Mouse (Mus musculus) neutrophil, adult 5-6 weeks (primary cell): ENCODE measurements around the gene Nemp2. TPM values are rescaled to one million over a fixed set of nuclear protein-coding genes. Genes with fewer than 3 reads are reported as not detected.
"Not testable (repeated sequence)": the region's sequence is repeated elsewhere in the genome, so short reads cannot be mapped to it uniquely, and the experiment has no call there.

Experiments
- ATAC-seq: fragments of 151-379, 151-347 bp; 2 replicates; pipeline ENCODE4 v1.8.0; 2017; ENCODE audit warnings: mild to moderate bottlenecking, moderate TSS enrichment; ENCODE audit not compliant: insufficient number of reproducible peaks, poor library complexity, low FRiP score, severe bottlenecking; ENCODE audit errors: extremely low read depth
- total RNA-seq: library from RNA; stranded (forward); fragments of 200-1000 nt; gene quantifications from 2 replicates; pipeline ENCODE4 v1.2.3, GENCODE M21; 2017

Nemp2 gene
- total RNA-seq, 1 experiment from 2014 or later, result 56.1 TPM

- ATAC-seq, result no peak
Observed at GRCm38 (mm10) chr1:52650066-52650465, 19.6 kb downstream of the Nemp2 start.

GRCm38 (mm10) chr1:52652601-52653253 is 22.2 kb downstream of the Nemp2 start:
- ATAC-seq, result 0 out of 2 replicates have a peak, but pooled peaks have one; percentile 20

DNA sequence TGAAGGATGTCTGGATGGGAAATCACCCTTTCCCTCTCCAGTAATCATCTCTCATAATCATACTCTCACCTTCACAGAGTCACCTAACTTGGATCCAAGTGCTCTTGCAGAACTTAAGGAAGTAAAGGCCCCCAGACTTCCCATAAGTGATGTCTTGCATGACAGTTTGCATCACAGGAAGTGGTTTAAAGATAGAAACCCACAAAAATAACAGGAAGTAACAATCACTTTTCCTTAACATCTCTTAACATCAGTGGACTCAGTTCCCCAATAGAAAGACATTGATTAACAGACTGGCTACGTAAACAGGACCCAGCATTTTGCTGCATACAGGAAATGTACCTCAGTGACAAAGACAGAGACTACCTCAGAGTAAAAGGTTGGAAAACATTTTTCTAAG is 22.9 kb downstream of the Nemp2 start:
- ATAC-seq, result peak; percentile 72

- ATAC-seq, result peak; percentile 86
Observed at GRCm38 (mm10) chr1:52655153-52655552, 24.6 kb downstream of the Nemp2 start.

DNA sequence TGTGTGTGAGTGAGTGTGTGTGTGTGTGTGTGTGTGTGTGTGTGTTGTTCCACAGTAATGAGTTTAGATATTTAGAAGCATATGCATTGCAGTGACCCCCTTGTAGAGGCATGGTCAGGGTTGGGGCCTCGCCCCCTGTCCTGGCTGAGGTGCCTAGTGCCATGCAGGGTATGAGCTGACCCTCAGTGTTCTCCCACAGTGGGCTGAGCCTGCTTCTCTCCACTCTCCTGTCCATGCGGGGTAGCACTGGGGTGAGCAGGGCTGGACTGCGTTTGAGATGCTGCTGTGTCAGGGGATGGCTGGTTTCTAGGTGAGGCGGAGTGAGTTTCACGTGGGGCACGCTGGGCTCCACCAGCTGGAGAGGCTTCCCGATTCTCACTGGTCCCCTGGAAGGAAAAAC is 27.7 kb downstream of the Nemp2 start:
- no peak for ATAC-seq

DNA sequence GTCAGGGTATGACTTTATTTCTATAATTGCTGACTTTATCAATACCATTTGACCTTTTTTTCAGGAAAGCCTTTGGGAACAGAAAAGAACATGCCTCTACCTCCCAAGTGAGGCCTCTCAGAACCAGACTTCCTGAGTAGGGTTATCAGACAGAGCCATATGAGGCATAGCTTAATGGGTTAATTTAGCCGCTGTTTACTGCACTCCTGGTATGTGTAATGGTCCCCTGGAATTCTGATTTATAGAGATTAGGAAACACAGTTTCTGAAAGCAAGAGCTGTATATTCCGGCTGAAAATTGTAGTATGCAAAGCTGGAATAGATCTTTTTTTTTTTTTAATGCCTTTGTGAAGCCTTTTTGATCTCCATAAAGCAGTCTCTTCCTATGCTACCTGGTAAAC is 29.8 kb downstream of the Nemp2 start:
- no peak for ATAC-seq

DNA sequence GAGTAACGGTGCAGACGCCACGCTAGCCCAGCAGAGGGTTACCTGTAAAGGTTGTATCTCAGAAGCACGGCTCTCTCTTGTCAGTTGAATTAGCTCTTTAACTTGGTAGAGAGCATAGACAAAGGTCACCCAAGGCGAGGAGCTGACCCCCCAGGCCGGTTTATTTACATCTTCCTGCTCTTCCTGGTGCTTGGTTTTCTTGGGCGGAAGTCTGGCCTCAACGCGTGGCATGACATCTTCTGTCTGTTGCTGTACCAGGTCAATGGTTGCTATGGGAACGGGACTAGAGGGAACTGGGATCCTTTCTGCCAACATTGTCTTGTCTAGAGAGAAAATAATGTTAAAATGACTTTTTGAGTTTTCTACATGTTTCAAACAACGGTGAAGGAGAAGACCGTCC is 30.3 kb downstream of the Nemp2 start:
- ATAC-seq, result no peak

DNA sequence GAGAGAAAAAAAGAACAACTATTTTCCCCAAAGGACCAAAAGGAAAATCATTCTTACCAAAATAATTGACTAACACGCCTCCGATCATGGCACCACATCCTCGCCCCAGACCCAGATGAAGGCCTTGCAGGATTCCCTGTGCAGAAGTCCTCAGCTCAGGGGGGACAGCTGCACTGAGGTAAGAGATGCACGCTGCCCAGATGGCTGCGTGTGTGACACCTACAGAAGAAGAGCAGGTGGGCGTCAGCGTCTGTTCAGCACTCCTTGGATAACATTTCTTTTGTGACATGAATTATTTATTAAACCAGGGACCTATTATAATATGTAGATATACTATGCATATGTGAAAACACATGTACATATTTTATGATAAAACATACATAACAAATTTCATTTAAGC is 32.7 kb downstream of the Nemp2 start:
- no peak for ATAC-seq

DNA sequence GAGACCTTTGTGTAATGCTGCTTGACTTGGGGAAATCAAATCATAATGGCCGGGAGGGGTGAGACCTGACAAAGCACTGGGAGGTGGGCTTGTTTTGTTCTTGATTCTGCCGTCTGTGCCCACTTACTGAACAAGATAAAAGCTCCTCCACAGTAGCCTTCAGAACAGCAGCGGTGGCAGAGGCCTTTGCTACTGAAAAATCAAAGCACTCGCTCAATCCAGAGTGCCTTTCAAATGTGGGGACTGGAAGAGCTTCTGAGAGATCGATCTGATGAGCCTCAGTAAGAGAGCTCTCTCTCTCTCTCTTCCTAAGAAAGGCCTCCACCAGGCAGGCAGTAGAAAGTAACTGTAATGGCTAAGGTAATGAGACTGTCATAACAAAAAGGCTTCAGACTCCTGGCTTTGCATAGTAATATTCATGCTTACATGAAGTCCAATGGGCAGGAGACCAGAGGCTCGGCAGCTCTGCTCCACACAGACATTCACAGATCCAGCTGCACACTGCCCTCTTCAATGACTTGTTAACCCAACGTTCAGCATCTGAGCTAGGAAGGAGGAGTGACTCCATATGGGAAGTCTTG is 38.3 kb downstream of the Nemp2 start:
- ATAC-seq, result no peak

DNA sequence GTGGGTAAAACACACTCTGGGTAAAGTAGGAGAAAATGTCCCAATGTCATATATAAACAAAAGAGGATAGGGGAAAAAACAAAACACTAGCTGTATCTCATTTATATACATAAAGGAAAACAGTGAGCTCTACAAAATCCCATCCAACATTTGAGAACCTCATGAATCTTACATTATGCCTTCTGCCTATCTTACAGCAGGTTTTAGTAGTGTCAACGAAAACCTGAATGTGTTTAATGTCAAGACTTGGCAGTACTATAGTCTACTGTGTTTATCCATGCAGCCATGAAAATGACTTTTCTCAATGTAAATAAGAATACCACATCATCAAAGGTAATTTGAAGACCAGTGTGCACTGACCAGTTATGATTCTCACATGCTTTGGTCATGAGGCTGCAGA is 39.4 kb downstream of the Nemp2 start:
- ATAC-seq, result no peak

- no peak for ATAC-seq
Observed at GRCm38 (mm10) chr1:52675561-52676551, 45.4 kb downstream of the Nemp2 start.

- ATAC-seq, result no peak
Observed at GRCm38 (mm10) chr1:52676621-52677020, 46.1 kb downstream of the Nemp2 start.

DNA sequence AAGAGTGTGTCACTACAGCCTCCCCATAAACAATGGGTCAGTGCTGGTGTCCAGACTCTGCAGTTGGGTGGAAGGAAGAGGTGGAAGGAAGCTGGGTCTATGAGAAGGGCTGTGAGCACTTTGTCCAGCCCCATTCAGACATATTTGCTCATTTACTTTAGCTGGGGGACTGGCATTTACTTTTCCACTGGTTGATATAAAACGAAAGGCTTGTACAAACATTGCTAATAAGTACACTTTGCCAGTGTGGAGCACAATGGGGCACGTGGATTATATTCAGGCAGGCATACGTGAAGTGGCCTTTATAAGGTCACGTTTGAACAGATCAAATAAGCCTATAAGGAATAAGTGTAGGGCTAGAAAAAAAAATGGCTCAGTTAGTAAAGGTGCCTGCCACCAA is 53.0 kb downstream of the Nemp2 start:
- ATAC-seq, result no peak

GRCm38 (mm10) chr1:52687636-52688035 is 57.1 kb downstream of the Nemp2 start:
- no peak for ATAC-seq

GRCm38 (mm10) chr1:52694456-52694855 is 64.0 kb downstream of the Nemp2 start:
- not testable (repeated sequence) for ATAC-seq

Other genes starting within 250 kb of the Nemp2 start
- 35.6 and 40.5 TPM in 2 replicates for gene Nab1, start 130.0 kb upstream of the Nemp2 start, total RNA-seq
- gene Mfsd6, start 96.8 kb downstream of the Nemp2 start, total RNA-seq, result 70.3 and 73.9 TPM in 2 replicates
- 57.5 and 61.9 TPM in 2 replicates for gene Inpp1, start 187.0 kb downstream of the Nemp2 start, total RNA-seq
- 29.4 and 38.8 TPM in 2 replicates for gene Hibch, start 214.2 kb downstream of the Nemp2 start, total RNA-seq